Mouse (Mus musculus): ENCODE results near the gene Vip. TPM values are rescaled to one million over a fixed set of nuclear protein-coding genes. Genes with fewer than 3 reads are reported as not detected.

Gene Vip
- total RNA-seq, 1 experiment: not detected

DNA sequence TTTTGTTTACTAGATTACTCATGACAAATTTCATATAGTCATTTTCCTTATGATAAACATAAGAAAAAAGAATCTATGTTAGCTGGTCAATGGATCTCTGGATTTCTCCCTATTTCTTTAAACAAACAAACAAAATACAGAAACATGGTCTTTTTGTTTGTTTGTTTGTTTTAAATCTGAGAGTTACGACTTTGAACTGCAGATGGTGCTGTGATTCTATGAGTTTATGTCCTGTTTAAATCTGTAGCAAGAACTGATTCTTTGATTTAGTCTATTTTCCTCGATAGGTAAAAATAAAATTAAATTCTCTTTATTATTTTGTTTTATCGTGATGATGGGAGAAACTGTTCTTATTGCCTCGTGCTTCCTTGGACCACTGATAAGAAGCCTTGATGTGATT lies 1.7 kb upstream of the Vip start:
- in situ Hi-C loops (cut with MboI; ENCODE audit: low sequenced_read_pairs in 2 of 2, unreplicated experiment in 2 of 2): no loop called here
- Histone ChIP-seq H3K36me3 (ENCODE audit: control insufficient read depth, insufficient read depth, low read length, poor library complexity, severe bottlenecking) (no peaks in the 10 kb centered on the region), H3K9ac (ENCODE audit: insufficient read depth, low read depth, low read length, poor library complexity, severe bottlenecking) (no peak overlapping the region), H3K4me1 (ENCODE audit: control insufficient read depth in 2 of 2, insufficient read depth in 2 of 2, low read length in 2 of 2, poor library complexity in 1 of 2) (no peaks in the 10 kb centered on the region), H3K9me3 (ENCODE audit: control insufficient read depth, insufficient read depth, low read depth, low read length) (no peaks in the 10 kb centered on the region), H3K4me3 (ENCODE audit: insufficient read depth in 1 of 2, low read depth in 1 of 2, low read length in 2 of 2, poor library complexity in 1 of 2, severe bottlenecking in 1 of 2) (no peak overlapping the region), H3K27ac (ENCODE audit: insufficient read depth, low read depth, low read length, poor library complexity, severe bottlenecking) (no peak overlapping the region)
- DNase-seq (ENCODE audit: low read depth, low spot score): no peak
- TF ChIP-seq MAFK (IDR thresholded peaks at IDR 0.05; ENCODE audit: insufficient read depth, low read depth, low read length) (no peak), HCFC1 (IDR thresholded peaks at IDR 0.05; ENCODE audit: borderline replicate concordance, insufficient read depth, low read length) (no peak), ZC3H11A (IDR thresholded peaks at IDR 0.05; ENCODE audit: borderline replicate concordance, low read depth, low read length) (no peak), CHD2 (IDR thresholded peaks at IDR 0.05; ENCODE audit: low read depth, low read length) (no peak), ZNF384 (IDR thresholded peaks at IDR 0.05; ENCODE audit: low read depth, low read length) (no peak)

DNA sequence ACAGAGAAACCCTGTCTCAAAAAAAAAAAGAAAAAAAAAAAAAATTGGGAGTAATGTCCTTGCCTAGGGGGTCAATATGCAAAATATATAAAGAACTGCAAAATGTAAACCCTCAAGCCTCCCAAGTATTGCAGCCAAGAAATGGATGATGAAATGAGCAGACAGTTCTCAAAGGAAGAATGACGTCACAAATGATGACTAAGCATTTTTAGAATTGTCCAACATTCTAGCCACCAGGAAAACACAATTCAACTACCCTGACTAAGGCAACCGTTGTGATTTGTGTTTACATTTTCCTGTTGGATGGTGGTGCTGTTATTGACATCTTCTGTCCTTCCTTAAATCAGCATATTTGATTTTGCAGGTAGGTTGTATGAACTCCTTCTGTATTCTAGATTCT lies 42.3 kb downstream of the Vip start:
- Histone ChIP-seq H3K4me1 (ENCODE audit: control insufficient read depth in 2 of 2, insufficient read depth in 2 of 2, low read length in 2 of 2, poor library complexity in 1 of 2) (peaks cover 0 to 1% of the 10 kb centered on the region in 2 experiments; a peak in 1 of 4 replicates), H3K4me3 (ENCODE audit: insufficient read depth in 1 of 2, low read depth in 1 of 2, low read length in 2 of 2, poor library complexity in 1 of 2, severe bottlenecking in 1 of 2) (no peak overlapping the region), H3K9me3 (ENCODE audit: control insufficient read depth, insufficient read depth, low read depth, low read length) (no peaks in the 10 kb centered on the region), H3K27ac (ENCODE audit: insufficient read depth, low read depth, low read length, poor library complexity, severe bottlenecking) (no peak overlapping the region), H3K36me3 (ENCODE audit: control insufficient read depth, insufficient read depth, low read length, poor library complexity, severe bottlenecking) (no peaks in the 10 kb centered on the region), H3K9ac (ENCODE audit: insufficient read depth, low read depth, low read length, poor library complexity, severe bottlenecking) (no peak overlapping the region)
- TF ChIP-seq CHD2 (IDR thresholded peaks at IDR 0.05; ENCODE audit: low read depth, low read length) (no peak), MAFK (IDR thresholded peaks at IDR 0.05; ENCODE audit: insufficient read depth, low read depth, low read length) (peak; percentile 96), ZNF384 (IDR thresholded peaks at IDR 0.05; ENCODE audit: low read depth, low read length) (no peak), ZC3H11A (IDR thresholded peaks at IDR 0.05; ENCODE audit: borderline replicate concordance, low read depth, low read length) (no peak), HCFC1 (IDR thresholded peaks at IDR 0.05; ENCODE audit: borderline replicate concordance, insufficient read depth, low read length) (no peak)
- in situ Hi-C loops (cut with MboI; ENCODE audit: low sequenced_read_pairs in 2 of 2, unreplicated experiment in 2 of 2): no loop called here
- no peak for DNase-seq (ENCODE audit: low read depth, low spot score)

DNA sequence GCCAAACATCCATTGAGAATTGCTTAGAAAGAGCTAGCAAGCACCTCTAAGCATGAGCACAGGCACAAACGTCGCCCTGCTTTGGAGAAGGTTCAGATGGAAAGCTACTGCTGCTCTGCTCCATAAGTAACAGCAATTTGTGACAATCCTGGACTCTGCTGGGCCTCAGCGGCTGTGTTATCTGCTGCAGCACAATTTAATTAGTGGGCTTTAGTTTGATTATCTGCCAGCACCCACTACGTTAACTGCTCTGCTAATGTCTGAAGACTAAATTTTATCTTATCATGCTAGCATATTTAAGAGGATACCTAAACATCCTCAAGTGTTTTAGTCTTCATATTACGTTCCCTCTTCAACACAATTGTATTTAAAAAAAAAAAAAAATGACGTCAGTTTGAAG lies 46.6 kb downstream of the Vip start:
- Histone ChIP-seq H3K27ac (ENCODE audit: insufficient read depth, low read depth, low read length, poor library complexity, severe bottlenecking) (no peak overlapping the region), H3K36me3 (ENCODE audit: control insufficient read depth, insufficient read depth, low read length, poor library complexity, severe bottlenecking) (no peaks in the 10 kb centered on the region), H3K9ac (ENCODE audit: insufficient read depth, low read depth, low read length, poor library complexity, severe bottlenecking) (no peak overlapping the region), H3K4me1 (ENCODE audit: control insufficient read depth in 2 of 2, insufficient read depth in 2 of 2, low read length in 2 of 2, poor library complexity in 1 of 2) (no peaks in the 10 kb centered on the region), H3K9me3 (ENCODE audit: control insufficient read depth, insufficient read depth, low read depth, low read length) (no peaks in the 10 kb centered on the region), H3K4me3 (ENCODE audit: insufficient read depth in 1 of 2, low read depth in 1 of 2, low read length in 2 of 2, poor library complexity in 1 of 2, severe bottlenecking in 1 of 2) (no peak overlapping the region)
- DNase-seq (ENCODE audit: low read depth, low spot score): no peak
- TF ChIP-seq CHD2 (IDR thresholded peaks at IDR 0.05; ENCODE audit: low read depth, low read length) (no peak), ZC3H11A (IDR thresholded peaks at IDR 0.05; ENCODE audit: borderline replicate concordance, low read depth, low read length) (no peak), ZNF384 (IDR thresholded peaks at IDR 0.05; ENCODE audit: low read depth, low read length) (no peak)
- in situ Hi-C loops (cut with MboI; ENCODE audit: low sequenced_read_pairs in 2 of 2, unreplicated experiment in 2 of 2): no loop called here

DNA sequence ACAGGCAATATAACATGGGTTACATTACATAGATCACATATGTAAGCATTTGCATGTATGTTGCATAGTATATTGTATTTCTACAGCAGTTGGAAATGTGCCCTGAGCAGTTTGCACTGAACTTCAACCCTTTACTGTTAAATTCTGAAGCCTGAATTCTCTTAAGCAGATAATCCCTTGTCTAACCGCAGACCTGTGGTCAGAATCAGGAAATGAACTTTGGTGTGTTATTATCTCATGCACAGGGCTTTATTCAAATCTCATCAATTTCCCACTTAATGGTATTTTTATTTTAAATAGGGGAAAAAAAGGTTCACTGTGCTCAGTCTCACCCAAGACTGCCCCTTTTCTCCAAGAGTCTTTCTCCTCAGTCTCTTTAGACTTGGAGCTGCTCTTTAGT lies 55.3 kb downstream of the Vip start:
- Histone ChIP-seq H3K4me1 (ENCODE audit: control insufficient read depth in 2 of 2, insufficient read depth in 2 of 2, low read length in 2 of 2, poor library complexity in 1 of 2) (no peaks in the 10 kb centered on the region), H3K36me3 (ENCODE audit: control insufficient read depth, insufficient read depth, low read length, poor library complexity, severe bottlenecking) (no peaks in the 10 kb centered on the region), H3K9me3 (ENCODE audit: control insufficient read depth, insufficient read depth, low read depth, low read length) (no peaks in the 10 kb centered on the region), H3K4me3 (ENCODE audit: insufficient read depth in 1 of 2, low read depth in 1 of 2, low read length in 2 of 2, poor library complexity in 1 of 2, severe bottlenecking in 1 of 2) (no peak overlapping the region), H3K27ac (ENCODE audit: insufficient read depth, low read depth, low read length, poor library complexity, severe bottlenecking) (no peak overlapping the region), H3K9ac (ENCODE audit: insufficient read depth, low read depth, low read length, poor library complexity, severe bottlenecking) (no peak overlapping the region)
- no peak for DNase-seq (ENCODE audit: low read depth, low spot score)
- in situ Hi-C loops (cut with MboI; ENCODE audit: low sequenced_read_pairs in 2 of 2, unreplicated experiment in 2 of 2): no loop called here
- TF ChIP-seq HCFC1 (IDR thresholded peaks at IDR 0.05; ENCODE audit: borderline replicate concordance, insufficient read depth, low read length): no peak
- no peak for TF ChIP-seq MAFK (IDR thresholded peaks at IDR 0.05; ENCODE audit: insufficient read depth, low read depth, low read length)

Other genes starting within 250 kb of the Vip start
- 3.4 and 7.1 TPM in 2 replicates for gene Syne1, start 87.7 kb upstream of the Vip start, total RNA-seq (2012; rRNA removed)
- gene Myct1, start 45.4 kb upstream of the Vip start, total RNA-seq (2012; rRNA removed): not detected in 2 replicates
- 60.7 and 62.8 TPM in 2 replicates for gene Fbxo5, start 166.4 kb downstream of the Vip start, total RNA-seq (2012; rRNA removed)
- 6.8 and 7.0 TPM in 2 replicates for gene Mtrf1l, start 184.7 kb downstream of the Vip start, total RNA-seq (2012; rRNA removed)

All from ES-E14 (cell line).